Mouse (Mus musculus): ENCODE data around the gene Acsbg2.

GRCm38 (mm10) chr17:56858922-56859321 lies 15.3 kb downstream of the Acsbg2 start:
- no peak for TF ChIP-seq HCFC1 (IDR thresholded peaks at IDR 0.05; ENCODE audit: borderline replicate concordance, insufficient read depth, low read length)
- TF ChIP-seq ZNF384 (IDR thresholded peaks at IDR 0.05; ENCODE audit: low read depth, low read length), result no peak
- no peak for TF ChIP-seq CHD2 (IDR thresholded peaks at IDR 0.05; ENCODE audit: low read depth, low read length)
- no peak for TF ChIP-seq ZC3H11A (IDR thresholded peaks at IDR 0.05; ENCODE audit: borderline replicate concordance, low read depth, low read length)
- TF ChIP-seq MAFK (IDR thresholded peaks at IDR 0.05; ENCODE audit: insufficient read depth, low read depth, low read length), result no peak
